Mouse (Mus musculus): ENCODE results near the gene Vax1.

GRCm38 (mm10) chr19:59165577-59165976 lies 4.3 kb downstream of the Vax1 start:
- TF ChIP-seq CTCF (IDR thresholded peaks at IDR 0.05; ENCODE audit: borderline replicate concordance, insufficient read depth, low read length): no peak
- TF ChIP-seq POLR2A (IDR thresholded peaks at IDR 0.05; ENCODE audit: low read depth, low read length): no peak

Data from embryonic fibroblast, embryonic 13.5 days (primary cell).